Mouse (Mus musculus) hindbrain, embryonic 13.5 days (tissue): ENCODE measurements around the gene Cntnap2. TPM values are rescaled to one million over a fixed set of nuclear protein-coding genes. Genes with fewer than 3 reads are reported as not detected.

ENCODE experiments used
- ATAC-seq: fragments of 200-750 bp; cut with Nextera tagmentation; 2 replicates; pipeline ENCODE4 v1.8.0; 2017; ENCODE audit warnings: moderate TSS enrichment; ENCODE audit not compliant: low FRiP score
- H3K27ac ChIP-seq: fragments of 300-500 bp; sonication (generic); 2 replicates; pipeline ENCODE4 v1.5.1; 2015; ENCODE audit warnings: inconsistent platforms, mild to moderate bottlenecking, moderate library complexity
- H3K27me3 ChIP-seq: fragments of 300-500 bp; sonication (generic); 2 replicates; pipeline ENCODE4 v1.6.1; 2015; ENCODE audit warnings: mild to moderate bottlenecking, inconsistent platforms
- H3K36me3 ChIP-seq: fragments of 300-500 bp; sonication (generic); 2 replicates; pipeline ENCODE4 v1.6.1; 2015; ENCODE audit warnings: mild to moderate bottlenecking, inconsistent platforms
- H3K4me1 ChIP-seq: fragments of 300-500 bp; sonication (generic); replicated peaks from 2 replicates; pipeline ENCODE4 v1.6.1; 2015; ENCODE audit warnings: inconsistent platforms
- H3K4me2 ChIP-seq: fragments of 300-500 bp; sonication (generic); 2 replicates; pipeline ENCODE4 v1.6.1; 2015; ENCODE audit warnings: inconsistent platforms, mild to moderate bottlenecking, moderate library complexity
- H3K4me3 ChIP-seq: fragments of 300-500 bp; sonication (generic); 2 replicates; pipeline ENCODE4 v1.5.1; 2015; ENCODE audit warnings: mild to moderate bottlenecking, inconsistent platforms
- H3K9ac ChIP-seq: fragments of 300-500 bp; sonication (generic); 2 replicates; pipeline ENCODE4 v1.6.1; 2015; ENCODE audit warnings: mild to moderate bottlenecking, inconsistent platforms
- H3K9me3 ChIP-seq: fragments of 300-500 bp; sonication (generic); 2 replicates; pipeline ENCODE4 v1.6.1; 2016; ENCODE audit warnings: inconsistent platforms
- WGBS: fragments of 180-500 bp; shearing (Covaris S2); methylation state at CpG from one replicate; pipeline ENCODE4 v1.1.7; 2015; 5-methylcytosine and 5-hydroxymethylcytosine counted together
- polyA plus RNA-seq: library from polyadenylated mRNA; unstranded; fragments of >200 nt; fragmentation: Nextera tagmentation; extraction: Ambion mirVana; gene quantifications from 2 replicates; pipeline ENCODE4 v1.2.1, GENCODE M21; 2015

The Cntnap2 gene
- polyA plus RNA-seq, 1 experiment from 2014 or later: 53.0 TPM

DNA sequence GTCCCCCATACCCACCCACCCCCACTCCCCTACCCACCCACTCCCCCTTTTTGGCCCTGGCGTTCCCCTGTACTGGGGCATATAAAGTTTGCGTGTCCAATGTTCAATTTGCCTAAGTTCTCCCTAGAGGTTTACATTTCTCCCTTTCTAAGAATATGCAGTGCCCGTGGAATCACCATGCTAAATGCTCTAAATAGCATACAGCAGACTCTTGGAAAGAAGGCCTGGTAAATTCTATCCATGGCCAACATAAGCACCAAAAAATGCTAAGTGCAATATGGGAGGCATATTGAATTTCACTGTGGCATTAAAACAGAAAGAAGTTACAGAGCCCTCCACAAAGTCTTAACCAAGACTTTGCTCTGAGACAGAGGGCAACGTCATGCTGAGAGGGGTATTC is 177.4 kb downstream of the Cntnap2 start:
- no peaks in the 10 kb centered on the region for H3K27me3 ChIP-seq
- no peak overlapping the region for H3K4me3 ChIP-seq
- no peak overlapping the region for H3K27ac ChIP-seq
- no peak overlapping the region for H3K4me2 ChIP-seq
- WGBS: 87% methylated on average over 4 of the region's 4 CpGs
- H3K4me1 ChIP-seq: no peaks in the 10 kb centered on the region
- ATAC-seq: no peak
- no peaks in the 10 kb centered on the region for H3K36me3 ChIP-seq
- H3K9ac ChIP-seq: no peak overlapping the region
- no peaks in the 10 kb centered on the region for H3K9me3 ChIP-seq

DNA sequence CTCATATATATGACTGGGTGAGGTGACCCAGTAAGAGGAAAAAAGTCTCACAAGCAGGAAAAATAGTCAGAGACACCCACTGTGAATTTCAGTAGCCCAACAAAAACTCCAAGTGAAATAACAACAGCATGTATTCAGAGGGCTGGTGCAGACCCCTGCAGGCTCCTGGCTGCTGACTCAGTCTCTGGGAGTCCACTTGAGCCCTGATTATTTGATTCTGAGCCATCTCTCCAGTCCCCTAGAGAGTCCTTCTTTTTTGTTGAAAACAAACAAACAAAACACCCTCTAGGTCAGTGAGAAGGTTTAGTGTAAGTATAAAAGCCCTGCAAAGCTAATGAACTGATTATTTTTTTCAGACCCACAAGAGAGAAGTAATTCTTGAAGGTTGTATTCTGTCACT is 179.0 kb downstream of the Cntnap2 start:
- Histone ChIP-seq H3K9ac (no peak overlapping the region), H3K36me3 (no peaks in the 10 kb centered on the region), H3K9me3 (no peaks in the 10 kb centered on the region), H3K27me3 (no peaks in the 10 kb centered on the region), H3K4me1 (no peaks in the 10 kb centered on the region), H3K27ac (0 out of 2 replicates have a peak overlapping the region, but pooled peaks have one; percentile 4), H3K4me3 (no peak overlapping the region), H3K4me2 (no peak overlapping the region)
- no peak for ATAC-seq

DNA sequence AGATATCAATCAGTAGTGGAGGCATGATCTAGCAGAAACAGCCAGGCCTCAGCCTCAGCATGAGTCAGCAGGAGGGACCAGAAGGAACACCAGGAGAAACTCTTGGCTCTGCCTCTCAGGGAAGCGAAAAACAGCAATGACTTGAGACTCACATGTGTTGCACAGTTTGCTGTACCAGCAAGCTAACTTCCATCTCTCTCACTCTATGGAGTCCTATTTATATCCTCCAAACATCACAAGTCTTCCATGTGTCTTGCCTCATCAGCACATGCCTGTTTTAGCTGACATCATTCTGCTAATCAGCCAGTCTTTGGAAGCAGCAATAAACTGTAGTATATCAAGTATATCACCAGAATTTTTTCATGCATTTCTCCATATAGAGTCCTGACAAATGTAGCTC is 182.1 kb downstream of the Cntnap2 start:
- no peak for ATAC-seq
- Histone ChIP-seq H3K36me3 (no peaks in the 10 kb centered on the region), H3K4me3 (no peak overlapping the region), H3K9ac (no peak overlapping the region), H3K9me3 (no peaks in the 10 kb centered on the region), H3K27me3 (no peaks in the 10 kb centered on the region), H3K27ac (no peak overlapping the region), H3K4me2 (no peak overlapping the region), H3K4me1 (no peaks in the 10 kb centered on the region)
- 100% methylated on average over 1 of the region's 1 CpGs for WGBS

DNA sequence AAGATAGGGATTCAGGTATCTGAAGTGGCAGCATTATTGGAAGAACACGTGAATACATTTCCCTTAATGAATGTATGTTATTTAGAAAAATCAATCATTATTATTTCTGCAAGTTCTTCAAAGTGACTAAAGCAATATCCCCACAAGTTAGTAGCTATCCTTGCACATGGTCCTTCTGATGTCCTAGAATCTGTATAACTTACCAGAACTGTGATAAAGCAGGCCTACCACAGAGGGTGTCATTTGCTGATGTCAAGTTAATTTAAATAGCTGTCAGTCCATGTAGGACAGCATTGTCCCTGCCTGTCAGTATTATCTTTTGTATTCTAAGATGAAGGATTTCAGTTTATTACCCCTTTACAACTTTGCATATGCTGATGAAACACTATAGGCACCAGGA is 185.5 kb downstream of the Cntnap2 start:
- H3K9me3 ChIP-seq: no peaks in the 10 kb centered on the region
- H3K36me3 ChIP-seq: no peaks in the 10 kb centered on the region
- no peak overlapping the region for H3K4me2 ChIP-seq
- no peaks in the 10 kb centered on the region for H3K4me1 ChIP-seq
- no peak overlapping the region for H3K4me3 ChIP-seq
- ATAC-seq: no peak
- no peak overlapping the region for H3K9ac ChIP-seq
- WGBS: 83% methylated on average over 1 of the region's 1 CpGs
- no peak overlapping the region for H3K27ac ChIP-seq
- H3K27me3 ChIP-seq: no peaks in the 10 kb centered on the region

DNA sequence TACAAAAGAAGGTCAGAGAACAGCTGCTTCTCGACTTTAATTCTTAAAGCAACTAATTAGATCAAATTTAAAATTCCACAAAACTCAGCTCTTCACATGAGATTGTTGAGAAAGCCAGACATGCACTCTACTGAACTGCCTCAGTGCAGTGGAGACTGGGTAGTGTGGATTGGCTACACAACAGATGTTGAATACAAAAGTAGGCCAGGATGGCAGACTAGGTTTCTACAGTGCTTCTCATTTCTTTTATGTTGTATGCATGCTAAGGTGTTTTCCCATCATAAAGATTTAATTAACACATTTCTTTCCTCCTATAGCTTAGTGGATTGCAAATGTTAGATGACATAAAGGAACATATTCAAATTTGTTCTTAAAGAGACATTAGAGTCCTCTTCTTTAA is 198.9 kb downstream of the Cntnap2 start:
- no peak overlapping the region for H3K4me2 ChIP-seq
- H3K9ac ChIP-seq: no peak overlapping the region
- no peaks in the 10 kb centered on the region for H3K36me3 ChIP-seq
- 90% methylated on average over 1 of the region's 1 CpGs for WGBS
- H3K27ac ChIP-seq: no peak overlapping the region
- no peak overlapping the region for H3K4me3 ChIP-seq
- H3K4me1 ChIP-seq: no peaks in the 10 kb centered on the region
- no peak for ATAC-seq
- no peaks in the 10 kb centered on the region for H3K27me3 ChIP-seq
- no peaks in the 10 kb centered on the region for H3K9me3 ChIP-seq

DNA sequence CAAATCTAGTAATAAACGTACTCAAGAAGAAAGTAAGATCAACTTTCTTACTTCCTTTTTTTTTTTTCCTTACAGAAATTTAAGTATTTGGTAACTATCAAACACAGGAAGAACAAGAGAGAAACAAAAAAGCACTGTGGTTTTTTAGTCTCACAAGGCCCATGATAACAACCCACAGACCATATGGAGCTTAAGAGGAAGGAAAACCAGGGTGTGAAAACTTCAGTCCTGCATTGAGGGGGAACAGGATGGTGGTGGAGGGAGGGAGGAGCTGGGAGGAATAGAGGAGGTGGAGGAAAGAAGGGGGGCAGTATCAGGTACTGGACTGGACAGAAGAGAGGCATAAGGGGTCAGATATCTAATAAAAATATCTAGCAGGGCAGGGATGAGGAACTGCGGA is 212.4 kb downstream of the Cntnap2 start:
- no peaks in the 10 kb centered on the region for H3K9me3 ChIP-seq
- H3K9ac ChIP-seq: no peak overlapping the region
- WGBS: 91% methylated on average over 2 of the region's 2 CpGs
- 0 out of 2 replicates have a peak, but pooled peaks cover 2% of the 10 kb centered on the region for H3K4me1 ChIP-seq
- no peak overlapping the region for H3K4me3 ChIP-seq
- no peaks in the 10 kb centered on the region for H3K36me3 ChIP-seq
- H3K27me3 ChIP-seq: no peaks in the 10 kb centered on the region
- no peak overlapping the region for H3K27ac ChIP-seq
- H3K4me2 ChIP-seq: no peak overlapping the region
- ATAC-seq: no peak

DNA sequence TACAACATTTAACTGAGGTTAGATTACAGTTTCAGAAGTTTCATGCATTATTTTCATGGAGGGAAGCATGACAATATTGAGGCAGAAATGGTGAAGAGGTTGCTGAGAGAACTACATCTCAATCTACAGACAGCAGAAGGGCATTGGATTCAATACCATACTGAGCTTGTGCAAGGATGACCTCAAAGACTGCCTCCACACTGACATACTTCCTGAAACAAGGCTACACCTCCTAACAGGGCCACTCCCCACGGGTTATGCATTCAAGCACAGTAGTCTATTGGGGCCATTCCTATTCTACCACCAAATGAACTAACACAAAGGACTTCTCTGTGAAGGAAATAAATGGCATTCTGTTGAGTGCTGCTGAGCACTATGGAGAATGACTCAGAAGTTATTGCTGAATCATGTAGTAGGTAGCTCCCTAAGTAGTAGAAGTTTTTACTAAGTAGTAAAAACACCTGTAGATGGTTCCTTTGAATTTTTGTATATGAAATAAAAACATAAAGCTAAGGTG is 214.2 kb downstream of the Cntnap2 start:
- Histone ChIP-seq H3K4me1 (0 out of 2 replicates have a peak, but pooled peaks cover 2% of the 10 kb centered on the region), H3K4me3 (no peak overlapping the region), H3K9me3 (no peaks in the 10 kb centered on the region), H3K4me2 (no peak overlapping the region), H3K36me3 (no peaks in the 10 kb centered on the region), H3K27me3 (no peaks in the 10 kb centered on the region), H3K9ac (no peak overlapping the region), H3K27ac (no peak overlapping the region)
- 61% methylated on average over 1 of the region's 1 CpGs for WGBS
- ATAC-seq: no peak

DNA sequence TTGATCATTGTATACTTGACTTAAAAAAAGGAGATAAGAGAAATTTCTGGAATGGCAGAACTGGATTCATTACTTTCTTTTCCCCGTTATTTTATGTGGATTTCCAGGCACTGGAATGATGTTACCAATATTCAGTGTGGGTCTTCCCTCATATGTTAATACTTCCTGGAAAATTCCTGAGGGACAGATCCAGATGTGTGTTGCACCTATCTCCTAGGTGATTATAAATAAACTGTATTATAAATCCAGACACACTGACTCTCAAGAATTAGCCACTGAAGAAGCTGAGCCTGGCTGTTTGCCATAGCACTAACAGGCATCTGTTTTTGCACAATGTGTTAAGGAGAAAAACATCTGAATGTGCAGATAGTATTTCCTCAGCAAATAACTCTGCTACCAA is 231.0 kb downstream of the Cntnap2 start:
- Histone ChIP-seq H3K4me2 (no peak overlapping the region), H3K9ac (no peak overlapping the region), H3K27me3 (no peaks in the 10 kb centered on the region), H3K4me1 (no peaks in the 10 kb centered on the region), H3K27ac (no peak overlapping the region), H3K4me3 (no peak overlapping the region), H3K36me3 (no peaks in the 10 kb centered on the region), H3K9me3 (no peaks in the 10 kb centered on the region)
- 86% methylated on average over 1 of the region's 1 CpGs for WGBS
- ATAC-seq: no peak

DNA sequence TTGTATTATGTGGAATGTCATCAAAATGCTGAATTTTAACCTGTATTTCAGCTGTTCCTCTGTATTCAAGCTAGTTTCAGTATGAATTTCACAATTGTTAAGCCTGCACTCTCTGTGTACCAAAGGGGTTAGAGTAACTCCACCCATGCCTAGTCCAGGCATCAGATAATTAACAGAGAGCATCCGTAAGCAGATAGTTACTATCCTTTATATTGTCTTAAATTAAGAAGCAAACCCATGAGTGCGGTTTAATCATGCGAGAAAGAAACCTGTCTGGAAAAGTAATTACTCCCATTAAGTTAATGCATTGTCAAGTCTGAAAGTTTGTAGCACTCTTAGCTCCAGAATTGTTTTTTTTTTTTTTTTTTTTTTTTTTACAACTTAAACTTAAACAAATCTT is 258.3 kb downstream of the Cntnap2 start:
- H3K36me3 ChIP-seq: no peaks in the 10 kb centered on the region
- ATAC-seq: no peak
- WGBS: 75% methylated on average over 3 of the region's 3 CpGs
- H3K9me3 ChIP-seq: no peaks in the 10 kb centered on the region
- H3K4me3 ChIP-seq: no peak overlapping the region
- H3K4me2 ChIP-seq: no peak overlapping the region
- no peaks in the 10 kb centered on the region for H3K27me3 ChIP-seq
- no peak overlapping the region for H3K27ac ChIP-seq
- H3K9ac ChIP-seq: no peak overlapping the region
- no peaks in the 10 kb centered on the region for H3K4me1 ChIP-seq

DNA sequence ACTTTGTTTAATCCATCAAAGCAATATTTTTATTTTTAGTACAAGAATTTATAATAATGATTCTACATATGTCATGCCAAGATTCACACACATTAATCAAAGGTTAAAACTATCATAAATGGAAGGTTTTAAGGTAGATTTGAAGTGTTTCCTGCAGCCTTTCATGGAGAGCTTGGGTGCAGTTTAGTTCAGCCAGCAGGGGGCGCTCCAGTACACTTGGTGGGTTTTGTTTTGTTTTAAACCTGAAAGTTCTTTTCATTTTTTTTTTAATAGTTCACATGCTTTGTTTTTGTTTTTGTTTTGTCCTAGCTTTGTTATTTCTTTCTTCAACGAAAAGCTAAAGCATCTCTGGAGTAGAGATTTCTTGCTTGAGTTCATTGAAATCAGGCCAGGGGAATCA is 264.3 kb downstream of the Cntnap2 start:
- Histone ChIP-seq H3K4me3 (no peak overlapping the region), H3K4me2 (no peak overlapping the region), H3K4me1 (no peaks in the 10 kb centered on the region; the same call in 1 of the 2 replicates), H3K27ac (no peak overlapping the region), H3K27me3 (no peaks in the 10 kb centered on the region), H3K9me3 (no peaks in the 10 kb centered on the region), H3K9ac (no peak overlapping the region), H3K36me3 (no peaks in the 10 kb centered on the region)
- 9% methylated on average over 2 of the region's 2 CpGs for WGBS
- ATAC-seq: no peak

DNA sequence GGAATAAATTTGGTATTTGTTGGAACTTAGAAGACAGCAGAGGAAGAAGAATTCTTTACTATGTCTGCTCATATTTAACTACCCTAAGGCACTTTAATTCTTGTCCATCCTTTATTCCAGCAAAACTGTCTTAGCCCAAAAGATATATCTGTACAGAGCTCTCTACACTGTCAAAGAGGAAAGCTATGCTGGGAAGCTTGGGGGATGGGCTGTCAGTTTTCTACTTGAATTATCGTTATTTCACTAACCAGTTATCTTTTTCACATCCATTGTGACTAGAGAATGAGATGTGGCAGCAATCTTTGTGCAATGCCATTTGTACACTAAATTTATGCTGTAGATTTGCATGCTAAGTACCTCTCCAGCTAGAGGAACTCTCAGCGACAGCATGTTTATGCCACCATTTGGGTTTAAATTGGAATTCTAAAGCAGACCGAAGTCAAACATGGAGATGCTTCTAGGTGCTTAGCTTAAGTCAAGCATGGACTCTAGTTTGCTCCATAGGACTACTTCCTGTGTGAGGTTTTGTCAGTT is 268.9 kb downstream of the Cntnap2 start:
- no peak for ATAC-seq
- no peaks in the 10 kb centered on the region for H3K27me3 ChIP-seq
- no peak overlapping the region for H3K9ac ChIP-seq
- H3K36me3 ChIP-seq: no peaks in the 10 kb centered on the region
- H3K9me3 ChIP-seq: no peaks in the 10 kb centered on the region
- H3K4me1 ChIP-seq: no peaks in the 10 kb centered on the region; the same call in 1 of the 2 replicates
- no peak overlapping the region for H3K4me3 ChIP-seq
- no peak overlapping the region for H3K4me2 ChIP-seq
- 66% methylated on average over 3 of the region's 3 CpGs for WGBS
- no peak overlapping the region for H3K27ac ChIP-seq

DNA sequence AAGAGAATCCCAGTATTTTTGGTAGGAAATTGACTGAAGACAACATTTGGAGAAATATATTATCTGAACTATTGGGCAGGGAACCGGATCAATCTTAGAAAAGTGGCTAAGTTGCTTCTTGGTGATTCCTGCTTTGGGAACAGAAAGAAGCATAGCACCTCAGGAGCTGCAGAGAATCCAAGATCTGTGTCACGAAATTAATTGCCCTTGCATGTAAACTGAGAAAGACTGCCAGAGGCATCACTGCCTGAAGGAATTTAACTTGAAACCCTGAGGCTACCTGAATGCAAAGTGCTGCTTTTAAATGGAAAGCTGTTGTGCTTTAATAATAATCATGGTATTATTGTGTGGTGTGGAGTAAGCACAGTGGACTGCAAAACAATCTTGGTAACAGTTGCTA is 286.2 kb downstream of the Cntnap2 start:
- Histone ChIP-seq H3K4me2 (no peak overlapping the region), H3K4me1 (no peaks in the 10 kb centered on the region), H3K9ac (no peak overlapping the region), H3K4me3 (no peak overlapping the region), H3K9me3 (no peaks in the 10 kb centered on the region), H3K27me3 (no peaks in the 10 kb centered on the region), H3K27ac (no peak overlapping the region), H3K36me3 (no peaks in the 10 kb centered on the region)
- ATAC-seq: no peak
- 75% methylated on average over 2 of the region's 2 CpGs for WGBS

DNA sequence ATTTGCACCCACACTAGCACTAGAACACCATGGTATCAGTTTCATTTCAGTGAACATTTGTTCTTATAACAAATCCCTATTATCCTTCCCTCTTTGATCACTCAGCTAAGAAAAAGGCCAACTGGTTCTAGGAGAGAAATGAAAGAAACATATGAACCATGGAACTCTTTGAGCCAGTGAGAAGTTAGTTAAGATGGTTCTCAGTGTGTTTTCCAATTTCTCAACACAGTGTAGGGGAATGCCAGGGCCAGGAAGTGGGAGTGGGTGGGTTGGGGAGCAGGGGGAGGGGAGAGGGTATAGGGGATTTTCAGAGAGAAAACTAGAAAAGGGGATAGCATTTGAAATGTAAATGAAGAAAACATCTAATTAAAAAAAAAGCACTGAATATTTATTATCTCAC is 286.8 kb downstream of the Cntnap2 start:
- no peak overlapping the region for H3K27ac ChIP-seq
- ATAC-seq: no peak

More for the DNA sequence above, 286.8 kb downstream of the Cntnap2 start:
- H3K9ac ChIP-seq: no peak overlapping the region
- no peaks in the 10 kb centered on the region for H3K4me1 ChIP-seq
- no peaks in the 10 kb centered on the region for H3K27me3 ChIP-seq
- H3K9me3 ChIP-seq: no peaks in the 10 kb centered on the region
- no peak overlapping the region for H3K4me3 ChIP-seq
- H3K36me3 ChIP-seq: no peaks in the 10 kb centered on the region
- H3K4me2 ChIP-seq: no peak overlapping the region
